Mouse (Mus musculus): ENCODE measurements around the gene Erich3.

DNA sequence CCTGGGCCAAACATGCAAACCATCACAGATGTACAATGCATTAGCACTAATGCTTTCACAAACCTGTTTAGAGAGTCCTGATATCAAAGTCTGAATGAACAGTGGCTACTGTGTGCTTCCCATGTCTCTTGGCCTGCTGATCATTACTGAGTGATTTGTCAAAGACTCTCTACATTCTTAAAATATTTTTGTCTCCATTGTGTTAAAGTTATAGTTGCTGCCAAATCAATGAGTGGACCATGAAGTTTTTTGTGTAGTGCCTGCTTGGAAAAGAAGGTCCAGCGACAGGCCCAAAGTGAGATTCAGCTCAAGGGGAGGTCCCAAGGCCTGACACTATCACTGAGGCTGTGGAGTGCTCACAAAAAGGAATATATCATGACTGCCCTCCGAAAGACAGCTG lies 108.0 kb downstream of the Erich3 start:
- no peak for TF ChIP-seq CTCF (IDR thresholded peaks at IDR 0.05; ENCODE audit: low read depth, low read length)
- TF ChIP-seq GATA1 (IDR thresholded peaks at IDR 0.05; ENCODE audit: borderline replicate concordance, low read length), result no peak
- TF ChIP-seq POLR2AphosphoS5 (IDR thresholded peaks at IDR 0.05; ENCODE audit: insufficient replicate concordance, low read depth, low read length), result no peak
- TF ChIP-seq GATA2 (IDR thresholded peaks at IDR 0.05; ENCODE audit: borderline replicate concordance, low read depth, low read length), result no peak
